Mouse (Mus musculus): Measurements from ENCODE around the gene Rnaseh1. TPM values are rescaled to one million over a fixed set of nuclear protein-coding genes. Genes with fewer than 3 reads are reported as not detected.

Rnaseh1 gene
- 13.4 and 19.5 TPM in 2 replicates for polyA plus RNA-seq (2015; fragmentation: Nextera tagmentation; extraction: Ambion mirVana)

GRCm38 (mm10) chr12:28649141-28650110 is at the start of gene Rnaseh1:
Gene Rnaseh1 (plus strand): TSS chr12:28649602.

GRCm38 (mm10) chr12:28623195-28623594 is 26.2 kb upstream of the Rnaseh1 start, which contains the start of gene Colec11:
Gene Colec11 (minus strand): TSS chr12:28623377.

GRCm38 (mm10) chr12:28635535-28636476 is 13.6 kb upstream of the Rnaseh1 start, which contains the start of gene Rps7:
Gene Rps7 (minus strand): TSS chr12:28635953.

DNA sequence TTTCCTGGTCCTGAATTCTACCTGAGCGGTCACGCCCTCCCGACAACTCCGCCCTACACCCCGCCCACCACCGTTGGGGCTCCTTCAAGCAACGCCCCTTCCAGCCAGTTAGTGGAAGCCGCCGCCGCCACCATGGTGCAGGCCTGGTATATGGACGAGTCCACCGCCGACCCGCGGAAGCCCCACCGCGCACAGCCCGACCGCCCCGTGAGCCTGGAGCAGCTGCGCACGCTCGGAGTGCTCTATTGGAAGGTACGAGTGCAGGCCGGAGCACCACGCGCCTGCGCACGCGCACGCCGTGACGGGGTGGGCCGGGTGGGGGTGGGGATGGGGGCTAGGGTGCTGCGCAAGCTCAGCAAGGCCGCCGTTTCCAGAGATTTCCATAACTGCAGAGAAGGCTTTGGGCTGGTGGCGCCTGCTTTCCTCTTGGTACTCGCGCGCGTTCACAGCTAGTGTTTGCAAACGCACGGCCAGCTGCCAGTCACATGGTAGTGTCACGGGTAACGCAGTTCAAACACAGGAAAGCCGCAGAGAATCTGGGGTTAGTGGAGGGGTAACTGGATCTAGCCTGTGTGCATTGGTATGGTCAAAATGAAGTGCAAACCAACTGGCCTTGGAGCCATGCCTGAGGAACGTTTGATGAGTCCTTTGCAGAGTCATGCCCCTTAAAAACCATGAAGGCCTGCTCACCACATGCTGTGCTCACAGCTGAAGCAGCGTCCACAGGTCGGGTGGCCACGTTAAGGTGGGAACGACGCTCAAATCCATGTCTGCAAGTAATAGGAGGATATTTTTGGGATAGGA is 25.9 kb downstream of the Rnaseh1 start, which contains the start of gene Adi1:
TSS of gene Adi1 (plus strand) at position 111 of the 804 bp plus-strand sequence.

Small RNAs within 50 kb of the gene (microRNA-seq; reads per million reads assigned to microRNA genes)
- gene Mir6937 (ENCODE audit: borderline replicate concordance, insufficient number of aligned reads), result not detected

Other genes with a start within 250 kb of the Rnaseh1 start
- 0.08 and 0.12 TPM in 2 replicates for gene Dcdc2c, start 97.2 kb upstream of the Rnaseh1 start, polyA plus RNA-seq (2015; fragmentation: Nextera tagmentation; extraction: Ambion mirVana)
- not detected in 2 replicates for gene Allc, start 67.1 kb upstream of the Rnaseh1 start, polyA plus RNA-seq (2015; fragmentation: Nextera tagmentation; extraction: Ambion mirVana)
- 10.2 and 14.0 TPM in 2 replicates for gene Colec11, start 26.2 kb upstream of the Rnaseh1 start, polyA plus RNA-seq (2015; fragmentation: Nextera tagmentation; extraction: Ambion mirVana)
- gene Rps7, start 13.6 kb upstream of the Rnaseh1 start, polyA plus RNA-seq (2015; fragmentation: Nextera tagmentation; extraction: Ambion mirVana), result 919 and 1,685 TPM in 2 replicates
- 50.7 and 103 TPM in 2 replicates for gene Adi1, start 25.6 kb downstream of the Rnaseh1 start, polyA plus RNA-seq (2015; fragmentation: Nextera tagmentation; extraction: Ambion mirVana)
- 20.0 and 28.3 TPM in 2 replicates for gene Trappc12, start 100.9 kb downstream of the Rnaseh1 start, polyA plus RNA-seq (2015; fragmentation: Nextera tagmentation; extraction: Ambion mirVana)
- gene Eipr1, start 102.2 kb downstream of the Rnaseh1 start, polyA plus RNA-seq (2015; fragmentation: Nextera tagmentation; extraction: Ambion mirVana), result 23.0 and 24.6 TPM in 2 replicates

Measured in adrenal gland, postnatal 0 days (tissue).